Mouse (Mus musculus): Measurements from ENCODE around the gene Ccndbp1. TPM values are rescaled to one million over a fixed set of nuclear protein-coding genes. Genes with fewer than 3 reads are reported as not detected.

Gene Ccndbp1
- polyA plus RNA-seq, 1 experiment from 2014 or later, result 34.4 TPM

DNA sequence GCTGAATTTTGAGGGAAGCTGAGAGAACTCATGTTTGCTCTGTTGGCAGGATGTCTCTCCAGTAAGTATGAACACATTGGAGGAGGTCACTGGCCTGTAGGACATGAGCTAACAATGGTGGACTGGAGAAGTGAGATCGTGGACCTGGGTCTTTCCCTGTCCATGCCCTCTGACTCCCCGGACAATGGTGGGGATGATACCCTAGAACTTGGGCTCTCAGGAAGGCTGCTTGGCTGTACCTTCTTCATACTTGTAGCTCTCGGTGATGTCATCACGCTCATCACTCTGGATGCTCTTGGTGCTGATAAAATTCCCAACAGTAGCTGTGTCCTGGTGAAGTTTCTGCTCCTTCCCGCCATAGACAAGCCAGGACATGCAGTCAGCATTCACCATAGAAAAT lies 44.0 kb downstream of the Ccndbp1 start:
- Histone ChIP-seq H3K4me1 (no peaks in the 10 kb centered on the region), H3K36me3 (no peaks in the 10 kb centered on the region), H3K27ac (replicated peaks) (no peak overlapping the region), H3K4me3 (no peak overlapping the region), H3K9me3 (replicated peaks) (no peaks in the 10 kb centered on the region), H3K27me3 (ENCODE audit: low read depth, poor library complexity, severe bottlenecking) (no peaks in the 10 kb centered on the region)
- 89% methylated on average over 5 of the region's 5 CpGs for WGBS
- DNase-seq (ENCODE audit: low spot score), result no peak

DNA sequence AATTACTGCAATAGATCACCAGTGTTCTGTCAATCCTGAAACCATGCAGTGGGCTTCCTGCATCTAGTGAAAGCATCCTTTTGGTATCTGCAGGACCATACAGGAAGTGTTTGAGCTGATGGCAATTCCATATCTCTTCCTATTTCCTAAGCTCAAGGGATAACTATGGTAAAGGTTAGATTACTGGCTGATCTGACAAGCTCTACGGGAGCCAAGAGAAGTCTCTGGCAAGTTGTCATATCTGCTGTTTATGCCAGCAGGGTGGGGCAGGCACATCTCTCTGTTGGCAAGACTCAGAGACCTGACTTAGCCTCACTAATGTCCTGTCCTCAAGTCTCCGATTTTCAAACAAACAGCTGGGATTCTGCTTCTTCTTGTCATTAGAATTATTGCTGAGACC lies 45.9 kb downstream of the Ccndbp1 start:
- Histone ChIP-seq H3K4me3 (no peak overlapping the region), H3K4me1 (no peaks in the 10 kb centered on the region), H3K9me3 (replicated peaks) (no peaks in the 10 kb centered on the region), H3K27me3 (ENCODE audit: low read depth, poor library complexity, severe bottlenecking) (no peaks in the 10 kb centered on the region), H3K36me3 (no peaks in the 10 kb centered on the region), H3K27ac (replicated peaks) (no peak overlapping the region)
- WGBS, result 78% methylated on average over 2 of the region's 2 CpGs
- DNase-seq (ENCODE audit: low spot score), result no peak

DNA sequence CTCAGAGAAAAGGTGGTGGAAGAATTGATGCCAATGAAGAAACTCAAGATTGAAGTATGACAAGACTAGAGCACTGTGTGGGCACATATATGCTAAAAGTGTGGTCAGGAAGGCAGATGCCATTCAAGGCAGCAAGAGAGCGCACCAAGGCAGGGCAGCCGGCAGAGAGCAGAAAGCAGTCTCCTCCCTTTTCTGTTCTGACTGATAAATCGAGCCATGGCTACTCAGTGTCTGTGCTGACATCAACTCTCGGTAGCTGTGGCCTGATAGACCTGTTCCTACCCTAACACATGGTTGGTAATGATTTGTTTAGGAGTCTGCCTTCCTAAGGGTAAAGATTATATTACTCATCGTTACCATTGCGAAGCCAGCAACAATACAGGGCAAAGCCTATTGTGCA lies 47.7 kb downstream of the Ccndbp1 start:
- H3K9me3 ChIP-seq (replicated peaks), result no peaks in the 10 kb centered on the region
- H3K4me1 ChIP-seq, result no peaks in the 10 kb centered on the region
- H3K4me3 ChIP-seq, result no peak overlapping the region
- H3K27me3 ChIP-seq (ENCODE audit: low read depth, poor library complexity, severe bottlenecking), result no peaks in the 10 kb centered on the region
- no peak for DNase-seq (ENCODE audit: low spot score)
- 85% methylated on average over 6 of the region's 6 CpGs for WGBS
- no peak overlapping the region for H3K27ac ChIP-seq (replicated peaks)
- no peaks in the 10 kb centered on the region for H3K36me3 ChIP-seq

DNA sequence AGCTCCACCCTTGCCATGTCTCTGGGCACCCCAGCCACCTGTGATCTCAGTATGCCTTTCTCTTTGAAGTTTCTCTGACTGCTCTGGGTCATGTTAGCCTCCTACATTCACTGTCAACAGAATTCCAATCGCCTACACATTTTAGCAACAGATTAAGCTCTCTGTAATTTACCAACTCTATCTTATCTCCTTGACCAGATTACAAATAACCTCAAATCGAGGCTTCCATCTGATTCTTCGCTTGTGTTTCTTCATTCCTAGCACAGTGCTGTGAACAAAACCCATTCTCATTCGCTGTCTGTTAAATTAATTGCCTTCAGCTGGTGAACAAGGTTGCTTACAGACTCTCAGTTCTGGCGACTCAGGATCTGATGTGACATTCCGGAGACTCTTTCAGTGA lies 49.8 kb downstream of the Ccndbp1 start:
- Histone ChIP-seq H3K4me1 (no peaks in the 10 kb centered on the region), H3K36me3 (no peaks in the 10 kb centered on the region), H3K4me3 (no peak overlapping the region), H3K27me3 (ENCODE audit: low read depth, poor library complexity, severe bottlenecking) (no peaks in the 10 kb centered on the region), H3K27ac (replicated peaks) (no peak overlapping the region), H3K9me3 (replicated peaks) (no peaks in the 10 kb centered on the region)
- no peak for DNase-seq (ENCODE audit: low spot score)
- WGBS, result 78% methylated on average over 6 of the region's 6 CpGs

DNA sequence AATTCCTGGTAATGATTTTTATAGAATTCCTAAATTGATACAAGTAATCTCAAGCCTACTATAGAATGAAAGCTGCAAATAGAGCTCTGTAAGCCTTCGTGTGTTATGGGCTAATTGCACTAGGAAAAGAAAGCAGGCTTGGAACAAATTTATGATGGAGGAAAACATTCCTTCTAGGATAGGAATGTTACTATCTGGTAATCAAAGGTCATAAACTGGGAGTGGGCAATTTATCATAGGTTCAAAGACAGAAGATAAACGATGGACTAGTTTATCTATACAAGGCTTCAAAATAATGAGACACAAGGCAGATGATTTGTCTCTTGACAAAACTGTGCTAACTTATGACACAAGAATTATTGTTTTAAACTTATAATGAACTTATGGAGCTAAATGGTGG lies 53.1 kb downstream of the Ccndbp1 start:
- Histone ChIP-seq H3K36me3 (no peaks in the 10 kb centered on the region), H3K4me3 (no peak overlapping the region), H3K9me3 (replicated peaks) (no peaks in the 10 kb centered on the region), H3K4me1 (no peaks in the 10 kb centered on the region), H3K27ac (replicated peaks) (no peak overlapping the region), H3K27me3 (ENCODE audit: low read depth, poor library complexity, severe bottlenecking) (no peaks in the 10 kb centered on the region)
- WGBS, result 89% methylated on average over 2 of the region's 2 CpGs
- no peak for DNase-seq (ENCODE audit: low spot score)

Small RNA genes within 50 kb of the gene (microRNA-seq; reads per million reads assigned to microRNA genes)
- not detected for gene Gm44325

Other genes with a start within 250 kb of the Ccndbp1 start
- gene Cdan1, start 158.3 kb upstream of the Ccndbp1 start, polyA plus RNA-seq (2016; fragmentation: Nextera tagmentation; extraction: Ambion mirVana), result 5.0 and 6.3 TPM in 2 replicates
- gene Ttbk2, start 157.8 kb upstream of the Ccndbp1 start, polyA plus RNA-seq (2016; fragmentation: Nextera tagmentation; extraction: Ambion mirVana), result 4.0 and 5.0 TPM in 2 replicates
- gene Ubr1, start 37.7 kb upstream of the Ccndbp1 start, polyA plus RNA-seq (2016; fragmentation: Nextera tagmentation; extraction: Ambion mirVana), result 23.2 and 28.7 TPM in 2 replicates
- gene Tmem62, start 31.4 kb upstream of the Ccndbp1 start, polyA plus RNA-seq (2016; fragmentation: Nextera tagmentation; extraction: Ambion mirVana), result 3.3 and 5.4 TPM in 2 replicates
- 6.3 and 7.4 TPM in 2 replicates for gene Epb42, start 28.7 kb downstream of the Ccndbp1 start, polyA plus RNA-seq (2016; fragmentation: Nextera tagmentation; extraction: Ambion mirVana)
- gene Tgm5, start 77.4 kb downstream of the Ccndbp1 start, polyA plus RNA-seq (2016; fragmentation: Nextera tagmentation; extraction: Ambion mirVana), result not detected in 2 replicates
- gene Tgm7, start 101.4 kb downstream of the Ccndbp1 start, polyA plus RNA-seq (2016; fragmentation: Nextera tagmentation; extraction: Ambion mirVana), result not detected in 2 replicates
- 29.6 and 34.0 TPM in 2 replicates for gene Adal, start 132.0 kb downstream of the Ccndbp1 start, polyA plus RNA-seq (2016; fragmentation: Nextera tagmentation; extraction: Ambion mirVana)
- 21.9 and 22.8 TPM in 2 replicates for gene Lcmt2, start 132.2 kb downstream of the Ccndbp1 start, polyA plus RNA-seq (2016; fragmentation: Nextera tagmentation; extraction: Ambion mirVana)
- gene Tubgcp4, start 162.3 kb downstream of the Ccndbp1 start, polyA plus RNA-seq (2016; fragmentation: Nextera tagmentation; extraction: Ambion mirVana), result 81.2 and 84.2 TPM in 2 replicates
- 13.2 and 13.8 TPM in 2 replicates for gene Zscan29, start 162.7 kb downstream of the Ccndbp1 start, polyA plus RNA-seq (2016; fragmentation: Nextera tagmentation; extraction: Ambion mirVana)